Mouse (Mus musculus) myocyte (in vitro differentiated cells): ENCODE results near the gene Dennd4a.

ENCODE experiments used
- CEBPB ChIP-seq: IDR thresholded peaks from 2 replicates; pipeline ENCODE4 v1.6.1; 2011; ENCODE audit warnings: mild to moderate bottlenecking, moderate library complexity; ENCODE audit not compliant: poor library complexity, insufficient read depth, severe bottlenecking
- E2F4 ChIP-seq: IDR thresholded peaks from one replicate; pipeline ENCODE4 v1.6.1; 2011; ENCODE audit warnings: mild to moderate bottlenecking, control low read depth, moderate library complexity; ENCODE audit not compliant: insufficient read depth
- POLR2A ChIP-seq: IDR thresholded peaks from one replicate; pipeline ENCODE4 v1.6.1; 2011; ENCODE audit warnings: low read depth, mild to moderate bottlenecking, control low read depth, moderate library complexity; ENCODE audit not compliant: insufficient read length

- TF ChIP-seq POLR2A (peak; percentile 90), CEBPB (no peak), E2F4 (peak; percentile 41)
These were observed 149.2 kb downstream of the Dennd4a start, which contains the start of gene Ints14 for GRCm38 (mm10) chr9:64960117-64960977.
